Mouse (Mus musculus) lung, adult 2 months (tissue): Measurements from ENCODE around the gene AK157302. TPM values are rescaled to one million over a fixed set of nuclear protein-coding genes. Genes with fewer than 3 reads are reported as not detected.
"Not testable (repeated sequence)": the region's sequence is repeated elsewhere in the genome, so short reads cannot be mapped to it uniquely, and the experiment has no call there.

Source experiments
- DNase-seq: peaks from one replicate; pipeline ENCODE4 v3.0.0; 2022
- H3K4me1 ChIP-seq: fragments of 200-500 bp; 2 replicates; pipeline ENCODE4 v1.6.1; 2011; ENCODE audit warnings: low read length; ENCODE audit not compliant: control insufficient read depth, insufficient read depth
- H3K4me3 ChIP-seq: fragments of 200-500 bp; replicated peaks from 2 replicates; pipeline ENCODE3; 2011; ENCODE audit warnings: low read depth, mild to moderate bottlenecking, control low read depth, low read length; ENCODE audit errors: extremely low read depth
- CTCF ChIP-seq: fragments of 200-500 bp; IDR thresholded peaks from 2 replicates; pipeline ENCODE4 v1.5.1; 2011; ENCODE audit warnings: mild to moderate bottlenecking, low read length, control low read depth; ENCODE audit not compliant: insufficient read depth
- POLR2A ChIP-seq: fragments of 200-500 bp; IDR thresholded peaks from 2 replicates; pipeline ENCODE4 v1.6.1; 2011; ENCODE audit warnings: low read depth, mild to moderate bottlenecking, control low read depth, low read length, borderline replicate concordance; ENCODE audit errors: extremely low read depth
- WGBS: fragments of 180-500 bp; shearing (Covaris S2); methylation state at CpG from one replicate; pipeline ENCODE4 v1.1.7; 2018; 5-methylcytosine and 5-hydroxymethylcytosine counted together
- polyA plus RNA-seq: library from polyadenylated mRNA; depleted of rRNA; stranded (reverse); fragments of >200 nt; gene quantifications from 2 replicates; pipeline ENCODE4 v1.2.3, GENCODE M21; 2012

The AK157302 gene
- polyA plus RNA-seq, 1 experiment, result 0.06 TPM

GRCm38 (mm10) chr13:21468061-21469019 lies 26.7 kb upstream of the AK157302 start, which contains the start of gene Nkapl:
Nkapl (minus strand) TSS chr13:21468509.
- H3K4me3 ChIP-seq, result peak within 1 kb of the TSS; percentile 78
- peak; percentile 77 for DNase-seq
- WGBS, result 1% methylated on average over 54 of the region's 54 CpGs
- no peaks in the 10 kb centered on the region for H3K4me1 ChIP-seq
- no peak for TF ChIP-seq CTCF
- peak; percentile 92 for TF ChIP-seq POLR2A

DNA sequence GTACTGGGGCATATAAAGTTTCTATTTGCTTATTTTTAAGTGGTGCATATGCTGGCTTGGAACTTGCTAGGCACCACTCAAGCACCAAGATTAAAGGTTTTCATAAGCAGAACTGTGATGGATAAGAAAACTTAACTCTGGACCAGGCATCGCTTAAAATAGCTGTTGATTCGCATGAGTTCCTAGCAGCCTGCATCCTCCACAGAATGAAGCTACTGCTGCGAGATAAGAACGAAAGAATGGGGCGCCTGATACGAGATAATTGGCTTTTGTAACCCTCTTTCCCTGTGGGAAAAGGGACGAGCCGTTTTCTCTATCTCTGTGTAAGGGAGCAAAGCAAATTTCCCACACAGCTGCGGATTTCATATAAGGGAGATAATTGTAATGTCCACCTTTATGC lies 25.9 kb upstream of the AK157302 start:
- no peaks in the 10 kb centered on the region for H3K4me1 ChIP-seq
- TF ChIP-seq POLR2A (no peak), CTCF (no peak)
- 37% methylated on average over 9 of the region's 9 CpGs for WGBS
- H3K4me3 ChIP-seq, result no peak overlapping the region
- no peak for DNase-seq

DNA sequence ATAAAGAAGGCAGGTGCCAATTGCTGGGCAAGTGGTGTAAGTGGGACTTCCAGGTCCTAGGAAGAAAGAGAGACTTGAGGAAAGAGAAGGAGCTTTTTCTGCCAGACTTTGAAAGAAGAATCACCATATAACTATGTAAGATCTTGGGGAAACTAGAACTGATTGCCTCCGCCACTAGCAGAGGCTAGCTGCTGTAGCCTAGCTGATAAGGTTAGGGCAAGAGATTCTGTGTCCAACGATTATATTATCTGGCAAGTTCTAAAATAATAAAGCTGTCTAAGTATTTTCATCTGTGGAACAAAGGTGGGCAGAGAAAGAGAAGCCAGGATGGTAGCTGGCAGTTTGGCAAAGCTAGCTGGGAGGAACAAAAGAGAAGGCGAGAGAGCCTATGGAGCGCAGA lies 22.6 kb upstream of the AK157302 start:
- WGBS, result 55% methylated on average over 4 of the region's 4 CpGs
- H3K4me1 ChIP-seq, result no peaks in the 10 kb centered on the region
- TF ChIP-seq CTCF (no peak), POLR2A (no peak)
- H3K4me3 ChIP-seq, result no peak overlapping the region
- no peak for DNase-seq

DNA sequence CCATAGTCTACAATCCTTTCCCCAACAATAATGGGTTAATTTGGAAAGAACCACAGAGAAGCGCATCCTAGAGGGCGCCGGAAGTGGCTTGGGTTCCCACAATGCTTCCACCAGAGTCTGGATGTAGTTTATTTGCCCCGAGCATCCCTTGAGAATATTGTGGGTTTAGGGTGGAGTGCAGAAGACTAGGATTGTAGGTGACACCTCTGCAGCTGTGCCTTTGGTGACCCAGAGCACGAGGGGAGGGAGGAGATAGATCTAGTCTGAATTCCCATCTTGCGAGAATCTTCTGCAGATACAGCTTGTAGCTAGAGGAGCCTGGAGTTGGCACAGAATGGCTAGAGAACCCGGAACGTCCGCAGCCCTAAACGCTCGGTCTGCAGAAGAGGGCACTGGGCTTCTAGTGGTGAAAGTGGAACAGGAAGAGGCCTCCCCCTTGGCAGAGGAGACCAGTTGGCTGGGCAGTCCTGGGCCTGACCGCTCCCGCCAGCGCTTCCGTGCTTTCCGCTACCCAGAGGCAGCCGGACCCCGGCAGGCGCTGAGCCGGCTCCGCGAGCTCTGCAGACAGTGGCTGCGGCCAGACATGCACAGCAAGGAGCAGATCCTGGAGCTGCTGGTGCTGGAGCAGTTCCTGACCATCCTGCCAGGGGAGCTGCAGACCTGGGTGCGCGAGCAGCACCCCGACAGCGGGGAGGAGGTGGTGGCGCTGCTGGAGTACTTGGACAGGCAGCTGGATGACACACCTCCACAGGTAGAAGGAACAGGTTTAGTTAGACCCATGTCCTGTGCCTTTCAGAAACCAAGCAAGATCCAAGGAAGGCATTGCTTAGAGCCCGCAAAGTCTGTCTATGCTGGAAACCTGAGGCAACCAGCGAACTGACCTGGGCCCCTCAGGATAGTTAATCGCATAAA lies 16.0 kb upstream of the AK157302 start, which contains the start of the genes Zkscan4 and Gm10065:
Gene Zkscan4, plus strand, starts transcription at position 149 of the 912 bp plus-strand sequence.
Gene Gm10065, minus strand, starts transcription at position 683 of the 912 bp plus-strand sequence.
- H3K4me1 ChIP-seq, result not testable (repeated sequence)
- H3K4me3 ChIP-seq, result peak within 1 kb of the TSS; percentile 72
- WGBS, result 4% methylated on average over 31 of the region's 31 CpGs
- DNase-seq, result peak; percentile 59

GRCm38 (mm10) chr13:21486881-21487280 lies 8.1 kb upstream of the AK157302 start:
- TF ChIP-seq CTCF (no peak), POLR2A (no peak)
- no peak overlapping the region for H3K4me3 ChIP-seq
- DNase-seq, result no peak
- WGBS, result 91% methylated on average over 1 of the region's 1 CpGs
- peaks cover 2% of the 10 kb centered on the region; the same call in 1 of the 2 replicates for H3K4me1 ChIP-seq

DNA sequence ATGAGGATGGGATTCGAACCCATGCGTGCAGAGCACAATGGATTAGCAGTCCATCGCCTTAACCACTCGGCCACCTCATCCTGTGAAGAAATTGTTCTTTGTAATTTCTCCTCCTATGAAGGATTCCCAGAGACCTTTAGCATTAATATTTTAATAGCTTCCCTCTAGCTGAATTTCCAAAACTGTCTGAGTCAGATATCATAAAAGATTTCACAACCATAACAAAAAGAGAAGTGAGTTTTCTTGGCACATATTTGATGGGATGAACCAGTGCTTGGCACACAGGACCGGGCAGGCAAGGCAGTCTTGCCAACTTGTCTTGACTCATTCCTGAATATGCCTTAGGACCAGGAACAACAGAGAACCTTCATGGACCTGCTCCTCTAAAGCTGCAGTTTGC lies 2.2 kb upstream of the AK157302 start:
- TF ChIP-seq POLR2A, result no peak
- TF ChIP-seq CTCF, result no peak
- Histone ChIP-seq H3K4me3 (no peak overlapping the region), H3K4me1 (no peaks in the 10 kb centered on the region)
- DNase-seq, result no peak
- 93% methylated on average over 5 of the region's 5 CpGs for WGBS

DNA sequence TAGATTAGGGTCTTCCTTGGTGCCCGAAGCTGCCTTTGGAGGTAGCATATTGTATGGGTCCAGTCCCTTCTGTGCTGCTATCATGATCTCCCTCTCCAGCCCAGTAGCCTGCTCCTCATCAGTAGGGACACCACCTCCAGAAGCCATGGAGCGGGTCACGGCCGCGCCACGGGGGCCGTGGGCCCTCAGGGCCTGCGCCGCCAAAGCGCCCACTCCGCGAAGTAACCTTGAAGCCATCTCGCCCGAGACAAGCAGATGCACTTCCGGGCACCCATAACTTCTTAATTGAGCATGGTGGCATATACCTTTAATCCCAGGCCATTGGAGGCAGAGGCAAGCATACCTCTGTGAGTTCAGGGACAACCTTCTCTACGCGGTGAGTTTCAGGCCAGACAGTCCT lies 6.2 kb downstream of the AK157302 start, which contains the start of gene Gm11273:
Gene Gm11273, minus strand, starts transcription at position 237 of the 400 bp plus-strand sequence.
- DNase-seq, H3K4me1 ChIP-seq, H3K4me3 ChIP-seq: not testable (repeated sequence)
- WGBS, result 92% methylated on average over 17 of the region's 17 CpGs

- no peaks in the 10 kb centered on the region for H3K4me1 ChIP-seq
- 85% methylated on average over 5 of the region's 5 CpGs for WGBS
- TF ChIP-seq CTCF, result no peak
- TF ChIP-seq POLR2A, result no peak
- DNase-seq, result no peak
- H3K4me3 ChIP-seq, result no peak overlapping the region
These were observed 7.3 kb downstream of the AK157302 start for GRCm38 (mm10) chr13:21502296-21502695.

DNA sequence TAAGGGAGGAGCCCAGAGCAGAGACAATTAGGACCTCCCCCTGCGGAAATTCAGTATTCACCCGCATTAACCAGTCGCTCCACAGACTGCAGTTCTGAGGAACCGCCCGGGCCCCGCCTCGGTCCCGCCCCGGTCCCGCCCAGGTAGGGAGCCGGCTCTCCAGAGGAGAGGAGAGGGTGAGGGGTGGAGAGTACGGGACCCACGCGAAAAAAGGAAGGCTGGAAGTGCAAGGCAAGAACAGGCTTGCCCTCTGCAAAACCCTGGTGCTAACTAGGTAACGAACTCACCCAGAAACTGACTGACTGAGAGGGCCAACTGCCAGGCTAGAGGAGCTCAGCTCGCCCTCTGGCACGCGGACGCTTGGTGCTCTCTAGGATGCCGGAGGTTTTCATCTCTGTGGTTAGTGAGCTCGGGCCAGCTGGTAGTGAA lies 11.2 kb downstream of the AK157302 start:
- peak; percentile 79 for DNase-seq
- H3K4me1 ChIP-seq, result no peaks in the 10 kb centered on the region
- peak overlapping the region; percentile 99 for H3K4me3 ChIP-seq
- 0% methylated on average over 21 of the region's 21 CpGs for WGBS
- TF ChIP-seq POLR2A (peak; percentile 80; the same call in 1 of the 2 replicates), CTCF (no peak)
